Mouse (Mus musculus) forebrain, embryonic 12.5 days (tissue): ENCODE data around the gene C130032M10Rik. TPM values are rescaled to one million over a fixed set of nuclear protein-coding genes. Genes with fewer than 3 reads are reported as not detected.

ENCODE experiments used
- ATAC-seq: fragments of 200-750 bp; cut with Nextera tagmentation; 2 replicates; pipeline ENCODE4 v1.8.0; 2017; ENCODE audit warnings: moderate TSS enrichment; ENCODE audit not compliant: low FRiP score
- H3K27ac ChIP-seq: fragments of 300-500 bp; sonication (generic); 2 replicates; pipeline ENCODE4 v1.5.1; 2016; ENCODE audit warnings: mild to moderate bottlenecking
- H3K27me3 ChIP-seq: fragments of 300-500 bp; sonication (generic); 2 replicates; pipeline ENCODE4 v1.6.1; 2016; ENCODE audit warnings: mild to moderate bottlenecking
- H3K36me3 ChIP-seq: fragments of 300-500 bp; sonication (generic); replicated peaks from 2 replicates; pipeline ENCODE4 v1.6.1; 2016; ENCODE audit warnings: mild to moderate bottlenecking
- H3K4me1 ChIP-seq: fragments of 300-500 bp; sonication (generic); 2 replicates; pipeline ENCODE4 v1.6.1; 2016
- H3K4me2 ChIP-seq: fragments of 300-500 bp; sonication (generic); 2 replicates; pipeline ENCODE4 v1.6.1; 2016; ENCODE audit warnings: mild to moderate bottlenecking, moderate library complexity
- H3K4me3 ChIP-seq: fragments of 300-500 bp; sonication (generic); replicated peaks from 2 replicates; pipeline ENCODE4 v1.5.1; 2016; ENCODE audit warnings: mild to moderate bottlenecking
- H3K9ac ChIP-seq: fragments of 300-500 bp; sonication (generic); 2 replicates; pipeline ENCODE4 v1.6.1; 2016; ENCODE audit warnings: mild to moderate bottlenecking
- H3K9me3 ChIP-seq: fragments of 300-500 bp; sonication (generic); 2 replicates; pipeline ENCODE4 v1.6.1; 2016
- WGBS: fragments of 180-500 bp; shearing (Covaris S2); methylation state at CpG from one replicate; pipeline ENCODE4 v1.1.7; 2016; 5-methylcytosine and 5-hydroxymethylcytosine counted together
- polyA plus RNA-seq: library from polyadenylated mRNA; unstranded; fragments of >200 nt; fragmentation: Nextera tagmentation; extraction: Ambion mirVana; gene quantifications from 2 replicates; pipeline ENCODE4 v1.2.1, GENCODE M21; 2016

C130032M10Rik gene
- polyA plus RNA-seq, 1 experiment from 2014 or later: not detected

GRCm38 (mm10) chr9:114538996-114539563 is 23.6 kb downstream of the C130032M10Rik start:
- Histone ChIP-seq H3K4me3 (no peak overlapping the region), H3K4me1 (peaks cover 24% of the 10 kb centered on the region), H3K9me3 (no peaks in the 10 kb centered on the region), H3K27me3 (peaks cover 12% of the 10 kb centered on the region; the same call in 1 of the 2 replicates), H3K27ac (no peak overlapping the region), H3K4me2 (no peak overlapping the region), H3K36me3 (no peaks in the 10 kb centered on the region), H3K9ac (no peak overlapping the region)
- ATAC-seq: no peak
- 80% methylated on average over 7 of the region's 7 CpGs for WGBS

GRCm38 (mm10) chr9:114541279-114541741 is 25.8 kb downstream of the C130032M10Rik start:
- no peaks in the 10 kb centered on the region for H3K9me3 ChIP-seq
- no peak overlapping the region for H3K4me3 ChIP-seq
- no peak overlapping the region for H3K4me2 ChIP-seq
- peaks cover 41% of the 10 kb centered on the region for H3K4me1 ChIP-seq
- H3K27ac ChIP-seq: no peak overlapping the region
- no peaks in the 10 kb centered on the region for H3K36me3 ChIP-seq
- no peak for ATAC-seq
- peaks cover 25% of the 10 kb centered on the region for H3K27me3 ChIP-seq
- no peak overlapping the region for H3K9ac ChIP-seq
- 62% methylated on average over 1 of the region's 1 CpGs for WGBS

GRCm38 (mm10) chr9:114543882-114544753 is 28.6 kb downstream of the C130032M10Rik start:
- no peak for ATAC-seq
- no peak overlapping the region for H3K27ac ChIP-seq
- WGBS: 63% methylated on average over 17 of the region's 17 CpGs
- H3K4me3 ChIP-seq: no peak overlapping the region
- H3K36me3 ChIP-seq: no peaks in the 10 kb centered on the region
- H3K9ac ChIP-seq: no peak overlapping the region
- H3K27me3 ChIP-seq: peaks cover 39% of the 10 kb centered on the region
- H3K9me3 ChIP-seq: no peaks in the 10 kb centered on the region
- H3K4me1 ChIP-seq: peaks cover 47% of the 10 kb centered on the region
- H3K4me2 ChIP-seq: no peak overlapping the region

GRCm38 (mm10) chr9:114544754-114545393 is 29.4 kb downstream of the C130032M10Rik start:
- Histone ChIP-seq H3K9ac (no peak overlapping the region), H3K4me2 (no peak overlapping the region), H3K27ac (no peak overlapping the region), H3K4me3 (no peak overlapping the region), H3K4me1 (peaks cover 55% of the 10 kb centered on the region), H3K9me3 (no peaks in the 10 kb centered on the region), H3K36me3 (no peaks in the 10 kb centered on the region), H3K27me3 (peaks cover 44% of the 10 kb centered on the region)
- WGBS: 38% methylated on average over 9 of the region's 9 CpGs
- no peak for ATAC-seq

GRCm38 (mm10) chr9:114546765-114547164 is 31.3 kb downstream of the C130032M10Rik start:
- no peak for ATAC-seq
- Histone ChIP-seq H3K4me2 (no peak overlapping the region), H3K27ac (no peak overlapping the region), H3K4me1 (peaks cover 52% of the 10 kb centered on the region), H3K9me3 (no peaks in the 10 kb centered on the region), H3K9ac (no peak overlapping the region), H3K36me3 (no peaks in the 10 kb centered on the region), H3K27me3 (peaks cover 54% of the 10 kb centered on the region), H3K4me3 (no peak overlapping the region)
- WGBS: 72% methylated on average over 12 of the region's 12 CpGs

GRCm38 (mm10) chr9:114547643-114548077 is 32.2 kb downstream of the C130032M10Rik start:
- WGBS: 16% methylated on average over 6 of the region's 6 CpGs
- Histone ChIP-seq H3K4me1 (peaks cover 52% of the 10 kb centered on the region), H3K9me3 (no peaks in the 10 kb centered on the region)

GRCm38 (mm10) chr9:114548496-114548895 is 33.0 kb downstream of the C130032M10Rik start:
- Histone ChIP-seq H3K9me3 (no peaks in the 10 kb centered on the region), H3K4me2 (no peak overlapping the region), H3K4me1 (peaks cover 52% of the 10 kb centered on the region), H3K27ac (0 out of 2 replicates have a peak overlapping the region, but pooled peaks have one; percentile 19), H3K9ac (no peak overlapping the region), H3K4me3 (no peak overlapping the region), H3K36me3 (no peaks in the 10 kb centered on the region), H3K27me3 (peaks cover 53% of the 10 kb centered on the region)
- 16% methylated on average over 4 of the region's 4 CpGs for WGBS
- no peak for ATAC-seq

More at GRCm38 (mm10) chr9:114547643-114548077, 32.2 kb downstream of the C130032M10Rik start:
- no peaks in the 10 kb centered on the region for H3K36me3 ChIP-seq
- ATAC-seq: no peak
- no peak overlapping the region for H3K27ac ChIP-seq
- no peak overlapping the region for H3K4me2 ChIP-seq
- H3K4me3 ChIP-seq: no peak overlapping the region
- H3K27me3 ChIP-seq: peaks cover 54% of the 10 kb centered on the region
- no peak overlapping the region for H3K9ac ChIP-seq

- peaks cover 47% of the 10 kb centered on the region for H3K27me3 ChIP-seq
- no peak overlapping the region for H3K4me3 ChIP-seq
- H3K4me1 ChIP-seq: peaks cover 50% of the 10 kb centered on the region
- H3K27ac ChIP-seq: no peak overlapping the region
- no peak for ATAC-seq
- H3K4me2 ChIP-seq: 0 out of 2 replicates have a peak overlapping the region, but pooled peaks have one; percentile 1
- H3K36me3 ChIP-seq: no peaks in the 10 kb centered on the region
- 11% methylated on average over 5 of the region's 5 CpGs for WGBS
- no peak overlapping the region for H3K9ac ChIP-seq
- no peaks in the 10 kb centered on the region for H3K9me3 ChIP-seq
These were observed 33.6 kb downstream of the C130032M10Rik start for GRCm38 (mm10) chr9:114549117-114549516.

GRCm38 (mm10) chr9:114550033-114550432 is 34.5 kb downstream of the C130032M10Rik start:
- Histone ChIP-seq H3K4me3 (no peak overlapping the region), H3K9ac (no peak overlapping the region), H3K27ac (no peak overlapping the region), H3K36me3 (no peaks in the 10 kb centered on the region), H3K27me3 (peaks cover 41% of the 10 kb centered on the region), H3K9me3 (no peaks in the 10 kb centered on the region), H3K4me1 (peaks cover 50% of the 10 kb centered on the region), H3K4me2 (no peak overlapping the region)
- ATAC-seq: no peak
- WGBS: 14% methylated on average over 6 of the region's 6 CpGs

GRCm38 (mm10) chr9:114553828-114554227 is 38.3 kb downstream of the C130032M10Rik start:
- H3K4me1 ChIP-seq: peaks cover 25% of the 10 kb centered on the region
- no peak for ATAC-seq
- H3K36me3 ChIP-seq: no peaks in the 10 kb centered on the region
- no peak overlapping the region for H3K4me3 ChIP-seq
- H3K9me3 ChIP-seq: no peaks in the 10 kb centered on the region
- H3K27ac ChIP-seq: no peak overlapping the region
- no peak overlapping the region for H3K9ac ChIP-seq
- no peak overlapping the region for H3K4me2 ChIP-seq
- peaks cover 39% of the 10 kb centered on the region for H3K27me3 ChIP-seq

GRCm38 (mm10) chr9:114554355-114554979 is 39.0 kb downstream of the C130032M10Rik start:
- no peak for ATAC-seq
- no peak overlapping the region for H3K4me3 ChIP-seq
- peak overlapping the region; percentile 9; the same call in 1 of the 2 replicates for H3K27ac ChIP-seq
- H3K4me1 ChIP-seq: peaks cover 19% of the 10 kb centered on the region
- H3K9me3 ChIP-seq: no peaks in the 10 kb centered on the region
- H3K4me2 ChIP-seq: no peak overlapping the region
- H3K36me3 ChIP-seq: no peaks in the 10 kb centered on the region
- H3K9ac ChIP-seq: no peak overlapping the region
- peaks cover 44% of the 10 kb centered on the region for H3K27me3 ChIP-seq
- WGBS: 61% methylated on average over 5 of the region's 5 CpGs
